ENCODE assay signal across 8 mouse cellular contexts in genomic region chr11:43835880-43836740, GRCm38 (mm10).
DNase-seq lines count a peak whose midpoint lies in the region; ATAC-seq lines count a peak whose summit lies in the region.

No protein-coding gene starts in this region.

- peak overlapping the region; percentile 87 for H3K4me2 ChIP-seq in embryonic facial prominence, embryonic 14.5 days (ENCODE audit: low read depth, low read length)
- H3K4me2 ChIP-seq in limb, embryonic 12.5 days = peak overlapping the region; percentile 80
- peak overlapping the region; percentile 76 for H3K4me2 ChIP-seq in midbrain, embryonic 13.5 days (replicated peaks)

- ATAC-seq in embryonic facial prominence, embryonic 14.5 days (ENCODE audit: low read depth) = peak; percentile 98
- peak; percentile 87 for ATAC-seq in limb, embryonic 12.5 days (ENCODE audit: insufficient number of reproducible peaks, insufficient read depth, low FRiP score, low TSS enrichment, low read depth)
- peak; percentile 100 for ATAC-seq in midbrain, embryonic 13.5 days
- no peak for ATAC-seq in activated CD4-positive, CD25-positive, alpha-beta regulatory T cell, adult 4 months

- WGBS in embryonic facial prominence, embryonic 14.5 days = 14% methylated on average over 26 of the region's 68 CpGs
- whole genome bisulfite sequencing in limb, embryonic 12.5 days = 5% methylated on average over 68 of the region's 68 CpGs
- WGBS in midbrain, embryonic 13.5 days = 6% methylated on average over 56 of the region's 68 CpGs

- H3K9ac ChIP-seq in embryonic facial prominence, embryonic 14.5 days (ENCODE audit: low read depth, low read length) = peak overlapping the region; percentile 65
- peak overlapping the region; percentile 48 for H3K9ac ChIP-seq in limb, embryonic 12.5 days (replicated peaks)
- peak overlapping the region; percentile 69 for H3K9ac ChIP-seq in midbrain, embryonic 13.5 days (replicated peaks)

- H3K27ac ChIP-seq in embryonic facial prominence, embryonic 14.5 days (replicated peaks; ENCODE audit: low read depth, low read length) = no peak overlapping the region
- no peak overlapping the region for H3K27ac ChIP-seq in limb, embryonic 12.5 days
- H3K27ac ChIP-seq in midbrain, embryonic 13.5 days = peak overlapping the region; percentile 4; the same call in 1 of the 2 replicates

- peak; percentile 60 to 67 for DNase-seq in adrenal gland, postnatal 4 days (ENCODE audit: low spot score in 2 of 2)
- peak; percentile 88 for DNase-seq in embryonic facial prominence, embryonic 14.5 days (ENCODE audit: low spot score)
- peak; percentile 50 to 73 for DNase-seq in heart, adult 9 months (ENCODE audit: low spot score in 2 of 2)
- DNase-seq in kidney, adult 8-10 months = peak; percentile 40 to 67
- DNase-seq in spleen, postnatal 10 days (ENCODE audit: low spot score in 2 of 2) = peak; percentile 6 to 41

- H3K36me3 ChIP-seq in embryonic facial prominence, embryonic 14.5 days (ENCODE audit: control insufficient read depth, insufficient read depth, low read length) = no peaks in the 10 kb centered on the region
- no peaks in the 10 kb centered on the region for H3K36me3 ChIP-seq in limb, embryonic 12.5 days
- no peaks in the 10 kb centered on the region for H3K36me3 ChIP-seq in midbrain, embryonic 13.5 days

- peaks cover 29% of the 10 kb centered on the region for H3K27me3 ChIP-seq in embryonic facial prominence, embryonic 14.5 days (replicated peaks; ENCODE audit: control insufficient read depth, insufficient read depth, low read length)
- peaks cover 56% of the 10 kb centered on the region for H3K27me3 ChIP-seq in limb, embryonic 12.5 days
- peaks cover 20% of the 10 kb centered on the region for H3K27me3 ChIP-seq in midbrain, embryonic 13.5 days

- H3K9me3 ChIP-seq in embryonic facial prominence, embryonic 14.5 days (ENCODE audit: control insufficient read depth, low read length) = no peaks in the 10 kb centered on the region
- H3K9me3 ChIP-seq in limb, embryonic 12.5 days = no peaks in the 10 kb centered on the region
- no peaks in the 10 kb centered on the region for H3K9me3 ChIP-seq in midbrain, embryonic 13.5 days

- peak overlapping the region; percentile 57 for H3K4me3 ChIP-seq in embryonic facial prominence, embryonic 14.5 days (ENCODE audit: low read depth, low read length)
- H3K4me3 ChIP-seq in limb, embryonic 12.5 days (replicated peaks) = peak overlapping the region; percentile 58
- H3K4me3 ChIP-seq in midbrain, embryonic 13.5 days (replicated peaks) = peak overlapping the region; percentile 59

- H3K4me1 ChIP-seq in embryonic facial prominence, embryonic 14.5 days (ENCODE audit: control insufficient read depth, insufficient read depth, low read length) = no peaks in the 10 kb centered on the region
- H3K4me1 ChIP-seq in limb, embryonic 12.5 days (replicated peaks) = peaks cover 8% of the 10 kb centered on the region
- H3K4me1 ChIP-seq in midbrain, embryonic 13.5 days (replicated peaks) = peaks cover 4% of the 10 kb centered on the region; the same call in 1 of the 2 replicates

Comparison
In these comparisons a context has a peak if more than half of its experiments do, and no peak if none do; other contexts are left out.
1. DNase-seq: peak in every context shown above with its lines; median percentile 88 in embryonic facial prominence, embryonic 14.5 days; 64 in adrenal gland, postnatal 4 days; 62 in heart, adult 9 months; 54 in kidney, adult 8-10 months; 24 in spleen, postnatal 10 days.